In the genomic region with DNA sequence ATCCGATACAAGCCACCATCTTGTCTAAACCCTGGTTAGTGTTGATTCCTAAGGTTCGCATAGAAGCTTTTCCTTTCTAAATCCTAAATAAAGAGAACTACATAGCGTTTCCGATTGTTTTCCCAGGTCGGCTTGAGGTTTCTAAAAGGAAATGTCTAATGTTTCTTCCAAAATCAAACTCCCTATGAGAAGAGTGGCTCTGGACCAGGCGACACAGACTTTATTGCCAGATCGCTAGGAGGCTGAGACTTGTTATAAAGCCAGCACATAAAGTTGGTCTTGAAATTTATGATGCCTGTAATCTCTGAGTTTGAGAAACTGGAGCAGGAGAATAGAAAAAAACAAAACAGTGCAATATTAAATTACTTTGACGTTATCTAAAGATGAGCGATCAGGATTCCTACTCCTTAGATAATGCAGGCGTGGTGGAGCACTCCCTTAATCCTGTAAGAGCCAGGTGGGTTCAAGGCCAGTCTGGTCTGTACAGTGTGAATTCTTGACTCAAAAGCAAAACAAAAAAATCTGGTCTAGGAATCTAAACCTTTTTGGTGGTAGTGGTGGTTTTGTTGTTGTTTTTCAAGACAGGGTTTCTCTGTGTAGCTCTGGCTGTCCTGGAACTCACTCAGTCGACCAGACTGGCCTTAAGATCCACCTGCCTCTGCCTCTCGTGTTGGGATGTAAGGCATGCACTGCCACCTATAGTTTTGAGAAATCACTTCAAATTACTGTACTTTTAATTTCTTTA, we compare ENCODE assay signal across 9 mouse cellular contexts. TPM values are rescaled to one million over a fixed set of nuclear protein-coding genes. Genes with fewer than 3 reads are reported as not detected.
A peak's percentile ranks its signal among the peaks of the same experiment; 100 is the strongest.
DNase-seq lines count a peak whose midpoint lies in the region; ATAC-seq and TF ChIP-seq lines count a peak whose summit lies in the region.
"Had no signal": no experiment of that assay in that cellular context is flagged by ENCODE, and none has a peak within 500 bp of the region (broad histone marks: within the 10 kb centered on the region; RNA-seq: fewer than 3 reads in every experiment).

No protein-coding gene starts in this region.

- H3K9me3 ChIP-seq in G1E (replicated peaks), result no peaks in the 10 kb centered on the region
- H3K9me3 ChIP-seq in heart, embryonic 16.5 days (replicated peaks; ENCODE audit: control insufficient read depth, low read length), result no peaks in the 10 kb centered on the region
- H3K9me3 ChIP-seq in midbrain, embryonic 12.5 days, result no peaks in the 10 kb centered on the region

- DNase-seq in kidney, adult 9 months, result peak; percentile 42
- no peak for DNase-seq in kidney, adult 8-10 months
- no peak for DNase-seq in G1E (ENCODE audit: low spot score)
- DNase-seq in cerebellum, postnatal 4 days (ENCODE audit: low spot score in 2 of 2), result no peak
- DNase-seq in natural killer cell, adult 2 months (ENCODE audit: low spot score in 2 of 2), result no peak
- DNase-seq in T-cell, adult 2 months (ENCODE audit: low spot score), result no peak

- no peaks in the 10 kb centered on the region for H3K27me3 ChIP-seq in G1E (ENCODE audit: insufficient read depth, low read length)
- no peaks in the 10 kb centered on the region for H3K27me3 ChIP-seq in heart, embryonic 16.5 days (ENCODE audit: control insufficient read depth, insufficient read depth, low read length)
- no peaks in the 10 kb centered on the region for H3K27me3 ChIP-seq in midbrain, embryonic 12.5 days

- 4% methylated on average over 12 of the region's 12 CpGs for WGBS in heart, embryonic 16.5 days
- 5% methylated on average over 12 of the region's 12 CpGs for WGBS in midbrain, embryonic 12.5 days

- peak overlapping the region; percentile 100 for H3K27ac ChIP-seq in heart, embryonic 16.5 days (ENCODE audit: low read length)
- H3K27ac ChIP-seq in midbrain, embryonic 12.5 days (replicated peaks), result peak overlapping the region; percentile 95

- peaks cover 38% of the 10 kb centered on the region for H3K4me1 ChIP-seq in G1E (ENCODE audit: insufficient read depth, low read depth, low read length)
- H3K4me1 ChIP-seq in heart, embryonic 16.5 days (ENCODE audit: control insufficient read depth, insufficient read depth, low read length), result peaks cover 18% of the 10 kb centered on the region
- H3K4me1 ChIP-seq in midbrain, embryonic 12.5 days, result peaks cover 22% of the 10 kb centered on the region

- ATAC-seq in G1E (ENCODE audit: extremely low read depth, insufficient number of reproducible peaks, low FRiP score, poor library complexity, severe bottlenecking), result no peak
- no peak for ATAC-seq in heart, embryonic 16.5 days (replicated peaks; ENCODE audit: extremely low read depth, insufficient read depth, low FRiP score)
- ATAC-seq in midbrain, embryonic 12.5 days (ENCODE audit: low FRiP score, low read depth), result no peak

- peak overlapping the region; percentile 86 for H3K9ac ChIP-seq in heart, embryonic 16.5 days (ENCODE audit: low read length)
- H3K9ac ChIP-seq in midbrain, embryonic 12.5 days (replicated peaks), result peak overlapping the region; percentile 63

- peak overlapping the region; percentile 96 for H3K4me3 ChIP-seq in G1E (ENCODE audit: low read depth, low read length)
- H3K4me3 ChIP-seq in heart, embryonic 16.5 days (ENCODE audit: low read length), result peak overlapping the region; percentile 74
- peak overlapping the region; percentile 98 for H3K4me3 ChIP-seq in midbrain, embryonic 12.5 days

- H3K4me2 ChIP-seq in heart, embryonic 16.5 days (ENCODE audit: low read depth, low read length), result peak overlapping the region; percentile 88
- peak overlapping the region; percentile 62 for H3K4me2 ChIP-seq in midbrain, embryonic 12.5 days (replicated peaks)

- H3K36me3 ChIP-seq in G1E (replicated peaks), result peaks cover 34% of the 10 kb centered on the region
- H3K36me3 ChIP-seq in heart, embryonic 16.5 days (ENCODE audit: control insufficient read depth, insufficient read depth), result peaks cover 18% of the 10 kb centered on the region
- peaks cover 19% of the 10 kb centered on the region for H3K36me3 ChIP-seq in midbrain, embryonic 12.5 days

- TF ChIP-seq CTCF in G1E (IDR thresholded peaks at IDR 0.05; ENCODE audit: low read depth, low read length), result no peak

RNA-seq across cellular contexts. Expression of a gene that starts 0.4 kb away (rescaled TPM):
- 1,285 and 1,536 TPM in 2 replicates for total RNA-seq in G1E (2014; fragmentation: Nextera tagmentation)
- 763 and 764 TPM in 2 replicates for total RNA-seq in G1E (2017)
- polyA plus RNA-seq in G1E (2012), result 2,879 and 2,909 TPM in 2 replicates
- polyA plus RNA-seq in heart, embryonic 16.5 days (2015; fragmentation: Nextera tagmentation; extraction: Ambion mirVana), result 1,137 and 1,317 TPM in 2 replicates
- 1,395 and 1,465 TPM in 2 replicates for polyA plus RNA-seq in midbrain, embryonic 12.5 days (2016; fragmentation: Nextera tagmentation; extraction: Ambion mirVana)

RNA-seq across cellular contexts. Expression of a gene that starts 8.5 kb away (rescaled TPM):
- total RNA-seq in G1E (2014; fragmentation: Nextera tagmentation), result 305 and 344 TPM in 2 replicates
- 44.9 and 45.8 TPM in 2 replicates for total RNA-seq in G1E (2017)
- polyA plus RNA-seq in G1E (2012), result 203 and 216 TPM in 2 replicates
- polyA plus RNA-seq in heart, embryonic 16.5 days (2015; fragmentation: Nextera tagmentation; extraction: Ambion mirVana), result 50.1 and 51.2 TPM in 2 replicates
- 93.1 and 97.6 TPM in 2 replicates for polyA plus RNA-seq in midbrain, embryonic 12.5 days (2016; fragmentation: Nextera tagmentation; extraction: Ambion mirVana)

RNA-seq across cellular contexts. Expression of a gene that starts 13.4 kb away (rescaled TPM):
- total RNA-seq in G1E (2014; fragmentation: Nextera tagmentation) (1.4 and 1.6 TPM in 2 replicates), G1E (2017) (0.23 TPM in 1 of 2 replicates, not detected in the other)
- polyA plus RNA-seq in G1E (2012), result 0.04 TPM in 1 of 2 replicates, not detected in the other
- polyA plus RNA-seq in heart, embryonic 16.5 days (2015; fragmentation: Nextera tagmentation; extraction: Ambion mirVana), result 5.3 and 7.3 TPM in 2 replicates
- polyA plus RNA-seq in midbrain, embryonic 12.5 days (2016; fragmentation: Nextera tagmentation; extraction: Ambion mirVana), result 5.0 and 5.6 TPM in 2 replicates
- total RNA-seq: common myeloid progenitor, adult 5-6 weeks had no signal

RNA-seq across cellular contexts. Expression of a gene that starts 21.3 kb away (rescaled TPM):
- total RNA-seq in G1E (2014; fragmentation: Nextera tagmentation) (25.7 and 39.6 TPM in 2 replicates), G1E (2017) (27.2 and 30.2 TPM in 2 replicates)
- 87.0 and 110 TPM in 2 replicates for polyA plus RNA-seq in G1E (2012)
- polyA plus RNA-seq in heart, embryonic 16.5 days (2015; fragmentation: Nextera tagmentation; extraction: Ambion mirVana), result 7.4 and 8.7 TPM in 2 replicates
- polyA plus RNA-seq in midbrain, embryonic 12.5 days (2016; fragmentation: Nextera tagmentation; extraction: Ambion mirVana), result 17.4 and 19.3 TPM in 2 replicates

RNA-seq across cellular contexts. Expression of a gene that starts 21.4 kb away (rescaled TPM):
- total RNA-seq in G1E (2014; fragmentation: Nextera tagmentation) (6.6 and 7.2 TPM in 2 replicates), G1E (2017) (1.7 and 4.4 TPM in 2 replicates)
- 0.62 and 1.2 TPM in 2 replicates for polyA plus RNA-seq in G1E (2012)
- 4.1 and 4.4 TPM in 2 replicates for polyA plus RNA-seq in heart, embryonic 16.5 days (2015; fragmentation: Nextera tagmentation; extraction: Ambion mirVana)
- polyA plus RNA-seq in midbrain, embryonic 12.5 days (2016; fragmentation: Nextera tagmentation; extraction: Ambion mirVana), result 21.8 and 23.2 TPM in 2 replicates
